Comparison of ENCODE assay signal across 8 mouse cellular contexts in genomic region chr2:5064247-5064646, GRCm38 (mm10). TPM values are rescaled to one million over a fixed set of nuclear protein-coding genes. Genes with fewer than 3 reads are reported as not detected.
DNase-seq lines count a peak whose midpoint lies in the region; ATAC-seq and TF ChIP-seq lines count a peak whose summit lies in the region.

No protein-coding gene starts in this region.

- in situ Hi-C loops in CH12.LX (cut with MboI; ENCODE audit: low pct_ligation_motif_present, low pct_unique_long_range_greater_than_20kb, low sequenced_read_pairs), result no loop called here

- H3K9me3 ChIP-seq in CH12.LX (replicated peaks; ENCODE audit: low read length), result peaks cover 4% of the 10 kb centered on the region
- H3K9me3 ChIP-seq in forebrain, embryonic 11.5 days (ENCODE audit: control insufficient read depth, low read length), result no peaks in the 10 kb centered on the region
- no peaks in the 10 kb centered on the region for H3K9me3 ChIP-seq in liver, embryonic 14.5 days (ENCODE audit: control insufficient read depth, low read length)

- no peak for DNase-seq in gastrocnemius, adult 2 months
- DNase-seq in gastrocnemius, postnatal 36 days, result no peak
- no peak for DNase-seq in CH12.LX (ENCODE audit: extremely low read depth)
- DNase-seq in forebrain, embryonic 11.5 days (ENCODE audit: low spot score), result no peak
- no peak for DNase-seq in liver, embryonic 14.5 days (ENCODE audit: low read depth in 3 of 3, low spot score in 3 of 3)
- DNase-seq in ovary, postnatal 10 days (ENCODE audit: low spot score), result no peak

- TF ChIP-seq RAD21 in CH12.LX (IDR thresholded peaks at IDR 0.05; ENCODE audit: low read depth, low read length), result no peak

- TF ChIP-seq CTCF in gastrocnemius, adult 2 months (IDR thresholded peaks at IDR 0.05), result no peak
- no peak for TF ChIP-seq CTCF in CH12.LX (conservative IDR thresholded peaks at IDR 0.05 in 1 of 2, IDR thresholded peaks at IDR 0.05 in 1 of 2; ENCODE audit: low read depth in 2 of 2, low read length in 2 of 2)
- TF ChIP-seq CTCF in liver, embryonic 14.5 days (IDR thresholded peaks at IDR 0.05; ENCODE audit: low read depth), result no peak

- H3K4me2 ChIP-seq in CH12.LX (ENCODE audit: insufficient read depth, low read depth, poor library complexity, severe bottlenecking), result peak overlapping the region; percentile 14; the same call in 1 of the 2 replicates
- H3K4me2 ChIP-seq in forebrain, embryonic 11.5 days (ENCODE audit: low read depth, low read length, severe bottlenecking), result peak overlapping the region; percentile 81; the same call in 1 of the 2 replicates
- peak overlapping the region; percentile 86 for H3K4me2 ChIP-seq in liver, embryonic 14.5 days (ENCODE audit: low read depth)

- 44% methylated on average over 4 of the region's 4 CpGs for WGBS in forebrain, embryonic 11.5 days
- WGBS in liver, embryonic 14.5 days (ENCODE audit: insufficient replicate concordance), result 31% methylated on average over 4 of the region's 4 CpGs

- no peak for TF ChIP-seq EP300 in CH12.LX (IDR thresholded peaks at IDR 0.05; ENCODE audit: low read length)
- no peak for TF ChIP-seq EP300 in liver, embryonic 14.5 days (IDR thresholded peaks at IDR 0.05; ENCODE audit: low read depth)

- H3K4me1 ChIP-seq in CH12.LX (ENCODE audit: control insufficient read depth in 1 of 2, insufficient read depth in 2 of 2), result peaks cover 0 to 32% of the 10 kb centered on the region in 2 experiments; a peak in 3 of 4 replicates
- no peaks in the 10 kb centered on the region for H3K4me1 ChIP-seq in forebrain, embryonic 11.5 days (replicated peaks; ENCODE audit: control insufficient read depth, insufficient read depth, low read length)
- peaks cover 17 to 28% of the 10 kb centered on the region in 2 experiments for H3K4me1 ChIP-seq in liver, embryonic 14.5 days (replicated peaks; ENCODE audit: control insufficient read depth in 2 of 2, insufficient read depth in 2 of 2, low read length in 1 of 2)

- TF ChIP-seq POLR2A in CH12.LX (IDR thresholded peaks at IDR 0.05; ENCODE audit: low read depth, low read length), result no peak

- H3K36me3 ChIP-seq in CH12.LX (replicated peaks in 1 of 2; ENCODE audit: control insufficient read depth in 1 of 2, insufficient read depth in 1 of 2, low read length in 1 of 2), result peaks cover 0 to 22% of the 10 kb centered on the region in 2 experiments
- no peaks in the 10 kb centered on the region for H3K36me3 ChIP-seq in forebrain, embryonic 11.5 days (ENCODE audit: control insufficient read depth, insufficient read depth, low read length)
- no peaks in the 10 kb centered on the region; the same call in 1 of the 2 replicates for H3K36me3 ChIP-seq in liver, embryonic 14.5 days (replicated peaks; ENCODE audit: control insufficient read depth, insufficient read depth, low read depth)

- H3K79me2 ChIP-seq in CH12.LX (replicated peaks; ENCODE audit: control insufficient read depth, extremely low read depth, insufficient read depth, poor library complexity, severe bottlenecking), result no peaks in the 10 kb centered on the region; the same call in 1 of the 2 replicates

- ATAC-seq in forebrain, embryonic 11.5 days (replicated peaks; ENCODE audit: low FRiP score), result peak; percentile 59
- ATAC-seq in liver, embryonic 14.5 days (ENCODE audit: insufficient read depth), result peak; percentile 4; the same call in 1 of the 2 replicates
- no peak for ATAC-seq in monocyte, adult 5-6 weeks (replicated peaks; ENCODE audit: insufficient number of reproducible peaks, low FRiP score, low TSS enrichment, poor library complexity, severe bottlenecking)
- no peak for ATAC-seq in granulocyte monocyte progenitor cell, adult 5-6 weeks (replicated peaks; ENCODE audit: poor library complexity, severe bottlenecking)

- dilution Hi-C loops in CH12.LX (cut with MboI; ENCODE audit: extremely low pct_ligation_motif_present, extremely low pct_unique_long_range_greater_than_20kb, low sequenced_read_pairs), result no loop called here

- peaks cover 4% of the 10 kb centered on the region for H3K27me3 ChIP-seq in CH12.LX (replicated peaks)
- peaks cover 11% of the 10 kb centered on the region for H3K27me3 ChIP-seq in forebrain, embryonic 11.5 days (ENCODE audit: control insufficient read depth, insufficient read depth, low read length)
- no peaks in the 10 kb centered on the region for H3K27me3 ChIP-seq in liver, embryonic 14.5 days (ENCODE audit: control insufficient read depth, insufficient read depth, low read length)

- H3K4me3 ChIP-seq in gastrocnemius, adult 2 months, result peak overlapping the region; percentile 77
- peak overlapping the region in 1 of 3 experiments; percentile 81 for H3K4me3 ChIP-seq in CH12.LX (replicated peaks in 1 of 3; ENCODE audit: low read depth in 2 of 3, low read length in 2 of 3, poor library complexity in 1 of 3)
- peak overlapping the region; percentile 47 for H3K4me3 ChIP-seq in forebrain, embryonic 11.5 days (ENCODE audit: low read depth, low read length)
- peak overlapping the region in 1 of 2 experiments; percentile 76; a peak in 2 of 4 replicates for H3K4me3 ChIP-seq in liver, embryonic 14.5 days (ENCODE audit: insufficient read depth in 1 of 2, low read depth in 2 of 2, low read length in 2 of 2)

- no peak overlapping the region for H3K9ac ChIP-seq in CH12.LX (ENCODE audit: insufficient read depth, low read depth)
- H3K9ac ChIP-seq in forebrain, embryonic 11.5 days (ENCODE audit: low read length), result no peak overlapping the region; the same call in 1 of the 2 replicates
- H3K9ac ChIP-seq in liver, embryonic 14.5 days (replicated peaks), result no peak overlapping the region

- H3K27ac ChIP-seq in gastrocnemius, adult 2 months, result peak overlapping the region; percentile 94
- H3K27ac ChIP-seq in CH12.LX (ENCODE audit: insufficient read depth, low read depth), result no peak overlapping the region
- H3K27ac ChIP-seq in forebrain, embryonic 11.5 days (ENCODE audit: low read depth, low read length), result no peak overlapping the region
- H3K27ac ChIP-seq in liver, embryonic 14.5 days, result no peak overlapping the region

- intact Hi-C loops in gastrocnemius, adult 2 months (cut with DNase I), result loop anchor here (5.0 kb wide), 1 partner anchor 37 kb away; no protein-coding TSS in a partner anchor
- intact Hi-C loops in gastrocnemius, postnatal 36 days (cut with DNase I), result no loop called here

TF ChIP-seq in CH12.LX, 34 proteins besides CTCF, POLR2A, EP300 and RAD21:
- TF ChIP-seq MEF2A (IDR thresholded peaks at IDR 0.05; ENCODE audit: borderline replicate concordance, low read depth, low read length) (no peak), MAX (IDR thresholded peaks at IDR 0.05; ENCODE audit: low read length) (no peak), CHD1 (IDR thresholded peaks at IDR 0.05; ENCODE audit: low read depth, low read length) (no peak), USF1 (IDR thresholded peaks at IDR 0.05; ENCODE audit: low read depth, low read length) (no peak), CHD2 (IDR thresholded peaks at IDR 0.05; ENCODE audit: low read length) (no peak), SMC3 (IDR thresholded peaks at IDR 0.05; ENCODE audit: low read depth, low read length) (no peak), PAX5 (IDR thresholded peaks at IDR 0.05; ENCODE audit: low read length) (no peak), E2F4 (IDR thresholded peaks at IDR 0.05; ENCODE audit: insufficient replicate concordance, low read depth, low read length) (no peak), ZMIZ1 (IDR thresholded peaks at IDR 0.05; ENCODE audit: low read depth, low read length) (no peak), KAT2A (IDR thresholded peaks at IDR 0.05; ENCODE audit: insufficient replicate concordance, low read length) (no peak), MXI1 (IDR thresholded peaks at IDR 0.05; ENCODE audit: low read depth, low read length) (no peak), TCF12 (IDR thresholded peaks at IDR 0.05; ENCODE audit: low read depth, low read length) (no peak), NRF1 (IDR thresholded peaks at IDR 0.05; ENCODE audit: low read depth, low read length) (no peak), TBP (conservative IDR thresholded peaks at IDR 0.05; ENCODE audit: low read depth, low read length) (no peak), ZKSCAN1 (IDR thresholded peaks at IDR 0.05; ENCODE audit: borderline replicate concordance, low read depth, low read length) (no peak), JUN (IDR thresholded peaks at IDR 0.05; ENCODE audit: insufficient read depth, low read depth, low read length) (no peak), RCOR1 (conservative IDR thresholded peaks at IDR 0.05; ENCODE audit: low read depth, low read length) (no peak)

RNA-seq across cellular contexts. Expression of gene Optn, which starts 0.4 kb away (rescaled TPM):
- total RNA-seq in gastrocnemius, adult 2 months (2021), result 10 to 100 TPM; 80.2 to 99.2 TPM
- total RNA-seq in gastrocnemius, postnatal 36 days (2021), result 10 to 100 TPM; 66.8 to 73.0 TPM
- total RNA-seq in CH12.LX (2012; rRNA removed) (19.8 and 25.1 TPM in 2 replicates), CH12.LX (2014; rRNA removed) (27.2 and 28.0 TPM in 2 replicates)
- 37.3 and 40.6 TPM in 2 replicates for polyA plus RNA-seq in CH12.LX (2012; ENCODE audit: insufficient read length, low read depth)
- 3.0 and 3.6 TPM in 2 replicates for polyA plus RNA-seq in forebrain, embryonic 11.5 days (2014; fragmentation: Nextera tagmentation; extraction: Ambion mirVana)
- 3.5 and 6.4 TPM in 2 replicates for polyA plus RNA-seq in liver, embryonic 14.5 days (2012; rRNA removed)
- 15.3 and 15.6 TPM in 2 replicates for polyA plus RNA-seq in liver, embryonic 14.5 days (2014; fragmentation: Nextera tagmentation; extraction: Ambion mirVana)
- total RNA-seq in monocyte, adult 5-6 weeks (2017), result 5.6 to 9.3 TPM (median 7.3 TPM) in 3 replicates
- 0.68 and 4.2 TPM in 2 replicates for total RNA-seq in granulocyte monocyte progenitor cell, adult 5-6 weeks (2014; fragmentation: Nextera tagmentation)
- 3.7 and 7.2 TPM in 2 replicates for total RNA-seq in granulocyte monocyte progenitor cell, adult 5-6 weeks (2017)

RNA-seq across cellular contexts. Expression of gene Mcm10, which starts 51.7 kb away (rescaled TPM):
- total RNA-seq in gastrocnemius, adult 2 months (2021), result under 1 TPM in 1 of 2 experiments, not detected in 1; 0.08 TPM
- under 1 TPM in 1 of 2 experiments, not detected in 1; 0.74 TPM for total RNA-seq in gastrocnemius, postnatal 36 days (2021)
- total RNA-seq in CH12.LX (2012; rRNA removed) (73.6 and 87.3 TPM in 2 replicates), CH12.LX (2014; rRNA removed) (65.2 and 72.6 TPM in 2 replicates)
- polyA plus RNA-seq in CH12.LX (2012; ENCODE audit: insufficient read length, low read depth), result 104 and 122 TPM in 2 replicates
- polyA plus RNA-seq in forebrain, embryonic 11.5 days (2014; fragmentation: Nextera tagmentation; extraction: Ambion mirVana), result 66.0 and 67.5 TPM in 2 replicates
- polyA plus RNA-seq in liver, embryonic 14.5 days (2012; rRNA removed), result 24.6 and 32.3 TPM in 2 replicates
- polyA plus RNA-seq in liver, embryonic 14.5 days (2014; fragmentation: Nextera tagmentation; extraction: Ambion mirVana), result 35.2 and 37.2 TPM in 2 replicates
- total RNA-seq in monocyte, adult 5-6 weeks (2017), result 2.6 to 4.3 TPM (median 3.1 TPM) in 3 replicates
- 71.2 and 82.0 TPM in 2 replicates for total RNA-seq in granulocyte monocyte progenitor cell, adult 5-6 weeks (2014; fragmentation: Nextera tagmentation)
- 74.6 and 98.7 TPM in 2 replicates for total RNA-seq in granulocyte monocyte progenitor cell, adult 5-6 weeks (2017)

Comparison
In these comparisons a context has a peak if more than half of its experiments do, and no peak if none do; other contexts are left out.
1. H3K4me2 ChIP-seq: peak in every context shown above with its lines; median percentile 86 in liver, embryonic 14.5 days; 81 in forebrain, embryonic 11.5 days; 14 in CH12.LX.
2. ATAC-seq: peak in forebrain, embryonic 11.5 days (single experiment) and liver, embryonic 14.5 days (single experiment); none in monocyte, adult 5-6 weeks (single experiment) and granulocyte monocyte progenitor cell, adult 5-6 weeks (single experiment).
3. RNA of gene Mcm10, which starts 51.7 kb away (total RNA-seq): 71.2 to 98.7 TPM in granulocyte monocyte progenitor cell, adult 5-6 weeks and 65.2 to 87.3 TPM in CH12.LX; 2.6 to 4.3 TPM in monocyte, adult 5-6 weeks, 0.74 TPM in gastrocnemius, postnatal 36 days and 0.08 TPM in gastrocnemius, adult 2 months; every median in the first group is over 10 times any median in the second.